8 mouse cellular contexts compared by ENCODE assay signal in genomic region chr2:69885050-69885449, GRCm38 (mm10). TPM values are rescaled to one million over a fixed set of nuclear protein-coding genes. Genes with fewer than 3 reads are reported as not detected.
DNase-seq lines count a peak whose midpoint lies in the region; ATAC-seq and TF ChIP-seq lines count a peak whose summit lies in the region.

No protein-coding gene starts in this region.

- no peaks in the 10 kb centered on the region for H3K36me3 ChIP-seq in embryonic facial prominence, embryonic 12.5 days
- H3K36me3 ChIP-seq in intestine, embryonic 14.5 days (ENCODE audit: control insufficient read depth, insufficient read depth, low read length): no peaks in the 10 kb centered on the region
- no peaks in the 10 kb centered on the region for H3K36me3 ChIP-seq in midbrain, embryonic 15.5 days (replicated peaks)

- WGBS in lung, adult 2 months: 4% methylated on average over 12 of the region's 12 CpGs
- 7% methylated on average over 12 of the region's 12 CpGs for WGBS in embryonic facial prominence, embryonic 12.5 days
- WGBS in intestine, embryonic 14.5 days: 6% methylated on average over 12 of the region's 12 CpGs
- WGBS in midbrain, embryonic 15.5 days: 8% methylated on average over 12 of the region's 12 CpGs

- peak overlapping the region; percentile 83 for H3K9ac ChIP-seq in embryonic facial prominence, embryonic 12.5 days
- peak overlapping the region; percentile 76 for H3K9ac ChIP-seq in intestine, embryonic 14.5 days (ENCODE audit: low read length)
- peak overlapping the region; percentile 63 for H3K9ac ChIP-seq in midbrain, embryonic 15.5 days

- H3K27ac ChIP-seq in embryonic facial prominence, embryonic 12.5 days: peak overlapping the region; percentile 50; the same call in 1 of the 2 replicates
- peak overlapping the region; percentile 77 for H3K27ac ChIP-seq in intestine, embryonic 14.5 days (ENCODE audit: low read depth)
- H3K27ac ChIP-seq in midbrain, embryonic 15.5 days: peak overlapping the region; percentile 52; the same call in 1 of the 2 replicates

- H3K9me3 ChIP-seq in embryonic facial prominence, embryonic 12.5 days: no peaks in the 10 kb centered on the region
- H3K9me3 ChIP-seq in intestine, embryonic 14.5 days (ENCODE audit: control insufficient read depth, low read length): no peaks in the 10 kb centered on the region
- no peaks in the 10 kb centered on the region for H3K9me3 ChIP-seq in midbrain, embryonic 15.5 days

- no peak for TF ChIP-seq CTCF in lung, adult 2 months (IDR thresholded peaks at IDR 0.05; ENCODE audit: insufficient read depth, low read length)

- no peaks in the 10 kb centered on the region; the same call in 1 of the 2 replicates for H3K4me1 ChIP-seq in lung, adult 2 months (ENCODE audit: control insufficient read depth, insufficient read depth, low read length)
- peaks cover 6% of the 10 kb centered on the region; the same call in 1 of the 2 replicates for H3K4me1 ChIP-seq in embryonic facial prominence, embryonic 12.5 days
- H3K4me1 ChIP-seq in intestine, embryonic 14.5 days (replicated peaks; ENCODE audit: control insufficient read depth, insufficient read depth, low read length): no peaks in the 10 kb centered on the region
- peaks cover 16% of the 10 kb centered on the region for H3K4me1 ChIP-seq in midbrain, embryonic 15.5 days

- TF ChIP-seq POLR2A in lung, adult 2 months (IDR thresholded peaks at IDR 0.05; ENCODE audit: borderline replicate concordance, extremely low read depth, low read depth, low read length): no peak

- no peak for DNase-seq in lung, adult 2 months
- no peak for DNase-seq in lung, postnatal 4 days
- DNase-seq in intestine, embryonic 14.5 days (ENCODE audit: low spot score): no peak
- no peak for DNase-seq in left cerebral cortex, adult 18-20 months (ENCODE audit: low spot score in 2 of 2)
- DNase-seq in B cell, adult 2 months: no peak
- no peak for DNase-seq in right cerebral cortex, postnatal 25 days

- peak; percentile 35; the same call in 1 of the 2 replicates for ATAC-seq in embryonic facial prominence, embryonic 12.5 days (ENCODE audit: insufficient number of reproducible peaks, insufficient read depth, low FRiP score, low TSS enrichment)
- peak; percentile 48 for ATAC-seq in intestine, embryonic 14.5 days (replicated peaks; ENCODE audit: low FRiP score, low TSS enrichment, low read depth)
- ATAC-seq in midbrain, embryonic 15.5 days (replicated peaks): peak; percentile 11; the same call in 1 of the 2 replicates

- H3K27me3 ChIP-seq in embryonic facial prominence, embryonic 12.5 days: no peaks in the 10 kb centered on the region
- H3K27me3 ChIP-seq in intestine, embryonic 14.5 days (replicated peaks; ENCODE audit: control insufficient read depth, insufficient read depth, low read length): no peaks in the 10 kb centered on the region
- no peaks in the 10 kb centered on the region for H3K27me3 ChIP-seq in midbrain, embryonic 15.5 days (replicated peaks)

- peak overlapping the region; percentile 87 for H3K4me3 ChIP-seq in lung, adult 2 months (replicated peaks; ENCODE audit: extremely low read depth, low read depth, low read length)
- H3K4me3 ChIP-seq in embryonic facial prominence, embryonic 12.5 days: peak overlapping the region; percentile 59
- peak overlapping the region; percentile 57 for H3K4me3 ChIP-seq in intestine, embryonic 14.5 days (ENCODE audit: low read depth, low read length)
- H3K4me3 ChIP-seq in midbrain, embryonic 15.5 days: peak overlapping the region; percentile 59

- H3K4me2 ChIP-seq in embryonic facial prominence, embryonic 12.5 days (replicated peaks): peak overlapping the region; percentile 58
- peak overlapping the region; percentile 70 for H3K4me2 ChIP-seq in intestine, embryonic 14.5 days (ENCODE audit: low read length)
- H3K4me2 ChIP-seq in midbrain, embryonic 15.5 days: peak overlapping the region; percentile 75

RNA-seq across cellular contexts. Expression of gene Mettl5, which starts 0.4 kb away (rescaled TPM):
- polyA plus RNA-seq in lung, adult 2 months (2012; rRNA removed): 4.0 and 4.6 TPM in 2 replicates
- polyA plus RNA-seq in embryonic facial prominence, embryonic 12.5 days (2016; fragmentation: Nextera tagmentation; extraction: Ambion mirVana): 36.6 and 39.7 TPM in 2 replicates
- 41.3 and 42.7 TPM in 2 replicates for polyA plus RNA-seq in intestine, embryonic 14.5 days (2014; fragmentation: Nextera tagmentation; extraction: Ambion mirVana)
- polyA plus RNA-seq in midbrain, embryonic 15.5 days (2015; fragmentation: Nextera tagmentation; extraction: Ambion mirVana): 24.2 and 27.1 TPM in 2 replicates
- total RNA-seq in left cerebral cortex, adult 18-20 months (2021): 10 to 100 TPM; 14.1 to 16.6 TPM

RNA-seq across cellular contexts. Expression of gene Ubr3, which starts 12.0 kb away (rescaled TPM):
- polyA plus RNA-seq in lung, adult 2 months (2012; rRNA removed): 10.2 and 14.3 TPM in 2 replicates
- polyA plus RNA-seq in embryonic facial prominence, embryonic 12.5 days (2016; fragmentation: Nextera tagmentation; extraction: Ambion mirVana): 18.2 and 19.9 TPM in 2 replicates
- 17.1 and 19.0 TPM in 2 replicates for polyA plus RNA-seq in intestine, embryonic 14.5 days (2014; fragmentation: Nextera tagmentation; extraction: Ambion mirVana)
- 19.2 and 19.8 TPM in 2 replicates for polyA plus RNA-seq in midbrain, embryonic 15.5 days (2015; fragmentation: Nextera tagmentation; extraction: Ambion mirVana)
- total RNA-seq in left cerebral cortex, adult 18-20 months (2021): 100 to 1,000 TPM; 118 to 130 TPM

RNA-seq across cellular contexts. Expression of gene Ssb, which starts 23.7 kb away (rescaled TPM):
- polyA plus RNA-seq in lung, adult 2 months (2012; rRNA removed): 1.7 and 4.2 TPM in 2 replicates
- 339 and 371 TPM in 2 replicates for polyA plus RNA-seq in embryonic facial prominence, embryonic 12.5 days (2016; fragmentation: Nextera tagmentation; extraction: Ambion mirVana)
- polyA plus RNA-seq in intestine, embryonic 14.5 days (2014; fragmentation: Nextera tagmentation; extraction: Ambion mirVana): 277 and 312 TPM in 2 replicates
- 259 and 271 TPM in 2 replicates for polyA plus RNA-seq in midbrain, embryonic 15.5 days (2015; fragmentation: Nextera tagmentation; extraction: Ambion mirVana)
- total RNA-seq in left cerebral cortex, adult 18-20 months (2021): 100 to 1,000 TPM; 121 to 128 TPM

Comparison
In these comparisons a context has a peak if more than half of its experiments do, and no peak if none do; other contexts are left out.
1. RNA of gene Ssb, which starts 23.7 kb away (polyA plus RNA-seq): 339 to 371 TPM in embryonic facial prominence, embryonic 12.5 days, 277 to 312 TPM in intestine, embryonic 14.5 days and 259 to 271 TPM in midbrain, embryonic 15.5 days; 1.7 to 4.2 TPM in lung, adult 2 months; every median in the first group is over 10 times any median in the second.
2. Peak in every context shown above with its lines, with median percentiles within 50 percentile points of each other: H3K4me3 ChIP-seq, ATAC-seq, H3K27ac ChIP-seq, H3K4me2 ChIP-seq and H3K9ac ChIP-seq.